Mouse (Mus musculus) liver, postnatal 0 days (tissue): Measurements from ENCODE around the gene Mgat3.

Experiments
- CTCF ChIP-seq: sonication (generic); IDR thresholded peaks from 2 replicates; pipeline ENCODE4 v1.5.1; 2016; ENCODE audit warnings: antibody characterized with exemption, low read depth
- EP300 ChIP-seq: IDR thresholded peaks from 2 replicates; pipeline ENCODE4 v1.6.1; 2016; ENCODE audit warnings: antibody characterized with exemption, low read depth, mild to moderate bottlenecking

GRCm38 (mm10) chr15:80233053-80233452 is 59.5 kb downstream of the Mgat3 start:
- TF ChIP-seq EP300 = no peak
- TF ChIP-seq CTCF = no peak
